Mouse (Mus musculus) macrophage (primary cell): ENCODE measurements around the gene Sbk3. TPM values are rescaled to one million over a fixed set of nuclear protein-coding genes. Genes with fewer than 3 reads are reported as not detected.

Source experiments
- H3K27ac ChIP-seq: fragments of 350-480 bp; formaldehyde crosslinking; 2 replicates; pipeline ENCODE4 v1.9.0; 2021
- H3K36me3 ChIP-seq: fragments of 350-480 bp; formaldehyde crosslinking; 2 replicates; pipeline ENCODE4 v1.9.0; 2021; ENCODE audit errors: inconsistent target
- H3K4me3 ChIP-seq: fragments of 350-480 bp; formaldehyde crosslinking; 2 replicates; pipeline ENCODE4 v1.9.0; 2021; ENCODE audit errors: inconsistent target
- H3K79me2 ChIP-seq: fragments of 350-480 bp; formaldehyde crosslinking; 2 replicates; pipeline ENCODE4 v1.9.0; 2021; ENCODE audit errors: inconsistent target
- WGBS: methylation state at CpG from one replicate; pipeline ENCODE4 v1.1.7; 2026; ENCODE audit warnings: inconsistent platforms; ENCODE audit not compliant: missing documents; 5-methylcytosine and 5-hydroxymethylcytosine counted together
- polyA plus RNA-seq: library from polyadenylated mRNA; stranded (reverse); fragments of 250-400 nt; gene quantifications from 3 replicates; pipeline ENCODE4 v1.2.4, GENCODE M21; 2018; ENCODE audit warnings: inconsistent platforms

The Sbk3 gene
- polyA plus RNA-seq, 1 experiment from 2014 or later = not detected

- WGBS = 66% methylated on average over 5 of the region's 5 CpGs
- Histone ChIP-seq H3K79me2 (no peaks in the 10 kb centered on the region), H3K36me3 (no peaks in the 10 kb centered on the region), H3K27ac (no peak overlapping the region), H3K4me3 (no peak overlapping the region)
Observed at GRCm38 (mm10) chr7:4963527-4963926, 7.4 kb downstream of the Sbk3 start.

DNA sequence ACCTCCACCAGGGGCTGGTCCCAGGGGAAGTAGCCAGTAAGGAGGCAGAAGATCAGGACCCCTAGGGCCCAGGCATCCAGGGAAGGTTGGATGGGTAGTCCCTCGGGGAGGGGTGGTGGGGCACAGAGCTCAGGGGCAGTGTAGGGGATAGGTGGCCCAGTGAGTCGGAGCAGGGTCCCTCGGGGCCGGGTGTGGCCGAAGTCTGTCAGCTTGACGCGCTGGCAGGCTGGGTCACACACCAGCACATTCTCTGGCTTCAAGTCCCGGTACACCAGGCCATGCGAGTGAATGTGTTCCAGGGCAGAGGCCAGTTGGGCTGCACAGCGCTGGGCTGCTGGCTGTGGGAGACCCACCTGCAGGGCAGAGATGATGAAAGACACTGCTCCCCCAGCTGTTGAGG is 13.6 kb downstream of the Sbk3 start:
- H3K4me3 ChIP-seq = no peak overlapping the region
- H3K27ac ChIP-seq = no peak overlapping the region
- 94% methylated on average over 10 of the region's 10 CpGs for WGBS
- no peaks in the 10 kb centered on the region for H3K36me3 ChIP-seq
- H3K79me2 ChIP-seq = no peaks in the 10 kb centered on the region

DNA sequence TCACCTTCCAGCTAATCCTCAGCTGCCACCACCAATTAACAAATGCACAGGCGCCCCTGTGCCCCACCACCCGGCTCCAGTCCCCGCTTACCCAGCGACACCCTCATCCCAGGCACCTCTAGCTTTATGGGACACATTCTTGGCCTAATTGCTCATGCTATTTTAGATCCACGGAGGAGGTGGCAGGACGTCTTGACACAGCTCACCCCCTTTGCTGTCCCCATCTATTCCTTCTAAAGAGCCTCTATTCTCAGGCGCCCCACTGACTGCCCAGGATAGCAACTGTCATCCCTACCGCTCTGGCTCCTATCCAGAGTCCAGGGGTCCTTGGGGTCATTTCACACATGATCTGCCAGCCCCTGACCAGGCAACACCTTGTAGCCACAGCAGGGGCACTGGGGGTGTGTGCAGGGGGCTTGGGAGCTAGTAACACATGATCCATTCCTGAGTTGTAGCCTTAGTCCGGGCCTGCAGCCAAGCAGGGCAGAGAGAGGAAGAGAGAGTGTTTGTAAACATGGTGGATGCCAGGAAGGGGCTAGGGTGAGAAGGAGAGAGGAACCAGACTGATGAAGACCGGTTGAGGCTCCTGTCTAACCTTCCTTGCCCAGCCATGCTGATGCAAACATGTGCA is 17.0 kb downstream of the Sbk3 start:
- Histone ChIP-seq H3K27ac (no peak overlapping the region), H3K36me3 (no peaks in the 10 kb centered on the region), H3K4me3 (no peak overlapping the region), H3K79me2 (no peaks in the 10 kb centered on the region)
- WGBS = 67% methylated on average over 9 of the region's 10 CpGs

- H3K4me3 ChIP-seq = no peak overlapping the region
- H3K27ac ChIP-seq = peak overlapping the region; percentile 75
- no peaks in the 10 kb centered on the region for H3K36me3 ChIP-seq
- WGBS = 86% methylated on average over 19 of the region's 19 CpGs
- H3K79me2 ChIP-seq = no peaks in the 10 kb centered on the region
Observed at GRCm38 (mm10) chr7:4950561-4951342, 20.2 kb downstream of the Sbk3 start.

DNA sequence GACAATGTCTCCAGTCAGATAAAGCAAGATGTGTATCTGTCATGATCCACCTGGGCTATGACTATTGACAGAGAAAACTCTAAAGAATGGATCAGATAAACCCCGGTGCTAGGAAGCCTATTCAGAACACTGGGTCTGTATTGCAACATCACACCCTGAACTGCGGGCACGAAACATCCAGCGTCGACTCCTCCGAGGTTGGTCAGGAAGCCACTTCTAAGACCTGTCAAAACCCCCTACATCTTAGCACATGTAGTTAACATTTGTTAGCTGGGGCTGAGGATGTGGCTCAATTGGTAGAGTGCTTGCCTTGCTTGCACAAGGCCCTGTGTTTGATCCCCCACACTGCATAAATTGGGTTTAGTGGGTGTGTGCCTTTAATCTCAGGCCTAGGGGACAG is 22.6 kb downstream of the Sbk3 start:
- Histone ChIP-seq H3K36me3 (no peaks in the 10 kb centered on the region), H3K79me2 (no peaks in the 10 kb centered on the region), H3K27ac (no peak overlapping the region), H3K4me3 (no peak overlapping the region)
- 41% methylated on average over 6 of the region's 6 CpGs for WGBS

DNA sequence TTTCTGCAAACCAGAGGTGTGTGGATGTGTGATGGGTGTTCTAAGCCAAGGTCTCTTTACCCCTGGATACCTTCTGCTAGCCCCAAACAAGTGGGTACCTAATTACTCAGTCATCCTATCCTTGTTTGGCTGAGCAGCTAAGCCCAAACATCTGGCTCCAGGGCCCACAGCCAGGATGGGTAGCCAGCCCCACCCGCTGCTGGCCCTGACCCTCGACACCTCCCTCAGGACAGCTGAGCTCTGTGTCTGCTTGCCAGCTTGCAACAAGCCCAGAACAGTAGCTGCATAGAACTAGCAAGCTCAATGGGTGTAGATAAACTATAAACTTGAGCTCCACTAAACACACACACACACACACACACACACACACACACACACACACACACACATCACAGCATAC is 23.1 kb downstream of the Sbk3 start:
- Histone ChIP-seq H3K79me2 (no peaks in the 10 kb centered on the region), H3K27ac (no peak overlapping the region), H3K36me3 (no peaks in the 10 kb centered on the region), H3K4me3 (no peak overlapping the region)
- WGBS = 96% methylated on average over 2 of the region's 2 CpGs

GRCm38 (mm10) chr7:4943223-4943815 is 27.6 kb downstream of the Sbk3 start:
- WGBS = 8% methylated on average over 15 of the region's 15 CpGs
- Histone ChIP-seq H3K27ac (no peak overlapping the region), H3K36me3 (no peaks in the 10 kb centered on the region), H3K4me3 (peak overlapping the region; percentile 20; the same call in 1 of the 2 replicates), H3K79me2 (no peaks in the 10 kb centered on the region)

- WGBS = 56% methylated on average over 5 of the region's 5 CpGs
Observed at GRCm38 (mm10) chr7:4942673-4943072, 28.3 kb downstream of the Sbk3 start.

GRCm38 (mm10) chr7:4940068-4940479 is 30.9 kb downstream of the Sbk3 start:
- no peak overlapping the region for H3K27ac ChIP-seq
- H3K79me2 ChIP-seq = no peaks in the 10 kb centered on the region
- H3K36me3 ChIP-seq = no peaks in the 10 kb centered on the region
- no peak overlapping the region for H3K4me3 ChIP-seq
- WGBS = 21% methylated on average over 9 of the region's 9 CpGs

More at GRCm38 (mm10) chr7:4942673-4943072, 28.3 kb downstream of the Sbk3 start:
- Histone ChIP-seq H3K27ac (no peak overlapping the region), H3K4me3 (no peak overlapping the region), H3K36me3 (no peaks in the 10 kb centered on the region), H3K79me2 (no peaks in the 10 kb centered on the region)

- Histone ChIP-seq H3K27ac (no peak overlapping the region), H3K36me3 (no peaks in the 10 kb centered on the region), H3K4me3 (no peak overlapping the region), H3K79me2 (no peaks in the 10 kb centered on the region)
- 35% methylated on average over 2 of the region's 2 CpGs for WGBS
Observed at GRCm38 (mm10) chr7:4938456-4938855, 32.5 kb downstream of the Sbk3 start.

DNA sequence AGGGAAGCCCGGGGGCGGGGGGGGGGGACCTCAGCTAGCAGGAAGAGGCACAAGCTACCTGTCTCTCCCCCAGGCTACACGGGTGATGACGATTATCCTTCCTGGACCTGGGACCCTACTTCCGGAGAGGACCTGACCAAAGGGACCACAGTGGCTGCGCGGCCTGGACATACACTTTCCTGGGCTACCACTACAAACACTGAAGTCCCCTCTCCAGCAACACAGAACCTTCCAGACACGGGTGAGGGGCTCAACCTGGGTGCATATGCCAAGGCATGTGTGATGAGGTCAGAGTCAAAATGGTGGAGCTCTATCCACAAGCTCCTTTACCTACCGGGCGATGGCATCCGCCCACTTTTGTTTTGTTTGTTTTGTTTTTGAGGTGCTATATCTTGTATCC is 33.6 kb downstream of the Sbk3 start:
- no peak overlapping the region for H3K4me3 ChIP-seq
- H3K36me3 ChIP-seq = no peaks in the 10 kb centered on the region
- H3K79me2 ChIP-seq = no peaks in the 10 kb centered on the region
- no peak overlapping the region for H3K27ac ChIP-seq
- WGBS = 70% methylated on average over 6 of the region's 11 CpGs

GRCm38 (mm10) chr7:4936832-4937231 is 34.1 kb downstream of the Sbk3 start:
- 66% methylated on average over 9 of the region's 10 CpGs for WGBS
- no peak overlapping the region for H3K27ac ChIP-seq
- H3K4me3 ChIP-seq = no peak overlapping the region
- no peaks in the 10 kb centered on the region for H3K36me3 ChIP-seq
- no peaks in the 10 kb centered on the region for H3K79me2 ChIP-seq

DNA sequence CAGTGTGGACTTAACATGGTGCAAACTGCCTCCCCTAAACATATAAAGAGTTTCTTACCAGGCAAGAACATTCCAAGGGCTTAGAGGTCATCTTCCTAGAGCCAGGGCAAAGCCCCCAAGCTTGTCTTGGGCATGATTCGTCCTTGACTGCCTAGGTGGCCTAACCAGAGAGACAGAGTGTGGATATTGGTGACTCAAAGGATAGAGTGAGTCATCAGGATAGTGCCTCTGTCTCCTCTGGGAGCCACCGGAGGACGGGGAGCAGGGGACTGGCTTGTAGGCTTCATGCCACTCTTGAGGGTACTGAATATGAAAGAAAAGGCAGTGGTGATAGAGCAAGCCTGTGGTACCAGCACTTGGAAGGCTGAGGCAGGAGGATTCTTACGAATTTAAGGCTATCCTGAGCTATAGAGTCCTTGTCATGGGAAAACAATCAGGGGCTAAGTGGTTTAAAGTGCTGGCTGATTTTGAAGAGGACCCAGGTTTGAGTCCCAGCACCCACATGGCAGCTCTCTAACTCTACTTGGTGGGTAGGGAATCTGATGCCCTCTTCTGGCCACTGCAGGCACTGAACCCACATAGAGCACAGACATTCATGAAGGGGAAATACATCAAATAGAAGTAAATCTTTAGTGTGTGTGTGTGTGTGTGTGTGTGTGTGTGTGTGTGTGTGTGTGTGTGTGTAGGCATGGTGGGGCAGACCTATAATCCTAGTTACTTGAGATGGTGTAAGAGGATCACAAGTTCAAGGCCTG is 36.6 kb downstream of the Sbk3 start:
- H3K79me2 ChIP-seq = no peaks in the 10 kb centered on the region
- no peaks in the 10 kb centered on the region for H3K36me3 ChIP-seq
- WGBS = 82% methylated on average over 4 of the region's 4 CpGs
- no peak overlapping the region for H3K4me3 ChIP-seq
- no peak overlapping the region for H3K27ac ChIP-seq

DNA sequence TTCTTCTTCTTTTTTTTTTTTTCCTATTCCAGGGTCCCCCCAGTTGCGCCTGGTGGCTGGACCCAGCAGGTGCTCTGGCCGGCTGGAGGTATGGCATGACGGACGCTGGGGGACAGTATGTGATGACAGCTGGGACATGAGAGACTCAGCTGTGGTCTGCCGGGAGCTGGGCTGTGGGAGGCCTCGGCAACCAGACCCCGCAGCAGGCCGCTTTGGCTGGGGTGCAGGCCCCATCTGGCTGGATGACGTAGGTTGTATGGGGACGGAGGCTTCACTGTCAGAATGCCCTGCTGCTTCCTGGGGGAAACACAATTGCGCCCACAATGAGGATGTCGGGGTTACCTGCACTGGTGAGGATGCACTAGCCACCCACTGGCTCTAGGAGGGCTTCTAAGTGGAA is 37.9 kb downstream of the Sbk3 start:
- Histone ChIP-seq H3K36me3 (no peaks in the 10 kb centered on the region), H3K4me3 (no peak overlapping the region), H3K79me2 (no peaks in the 10 kb centered on the region), H3K27ac (no peak overlapping the region)
- WGBS = 80% methylated on average over 10 of the region's 12 CpGs
